Mouse (Mus musculus) ES-Bruce4 (cell line): Measurements from ENCODE around the gene Dnajb3. TPM values are rescaled to one million over a fixed set of nuclear protein-coding genes. Genes with fewer than 3 reads are reported as not detected.

Experiments
- H3K27ac ChIP-seq: 2 replicates; pipeline ENCODE4 v1.5.1; 2012; ENCODE audit warnings: low read length, inconsistent platforms; ENCODE audit not compliant: insufficient read depth
- H3K27me3 ChIP-seq: 2 replicates; pipeline ENCODE4 v1.6.1; 2012; ENCODE audit warnings: mild to moderate bottlenecking, low read length, inconsistent platforms; ENCODE audit not compliant: control insufficient read depth, poor library complexity, insufficient read depth, severe bottlenecking
- H3K36me3 ChIP-seq: 2 replicates; pipeline ENCODE4 v1.6.1; 2012; ENCODE audit warnings: inconsistent platforms, mild to moderate bottlenecking, low read length, moderate library complexity; ENCODE audit not compliant: control insufficient read depth, poor library complexity, insufficient read depth, severe bottlenecking
- H3K4me1 ChIP-seq: one replicate; pipeline ENCODE4 v1.8.1; 2011; ENCODE audit warnings: low read length; ENCODE audit not compliant: control insufficient read depth, insufficient read depth
- H3K4me3 ChIP-seq: 2 replicates; pipeline ENCODE4 v1.5.1; 2011; ENCODE audit warnings: low read depth, mild to moderate bottlenecking, low read length
- H3K9ac ChIP-seq: 2 replicates; pipeline ENCODE4 v1.6.1; 2012; ENCODE audit warnings: low read depth, mild to moderate bottlenecking, inconsistent platforms; ENCODE audit not compliant: poor library complexity, severe bottlenecking
- H3K9me3 ChIP-seq: replicated peaks from 2 replicates; pipeline ENCODE4 v1.6.1; 2012; ENCODE audit warnings: mild to moderate bottlenecking, low read length, inconsistent platforms; ENCODE audit not compliant: control insufficient read depth, poor library complexity, insufficient read depth, severe bottlenecking
- CTCF ChIP-seq: IDR thresholded peaks from one replicate; pipeline ENCODE4 v1.8.1; 2011; ENCODE audit warnings: low read depth, low read length
- EP300 ChIP-seq: IDR thresholded peaks from 2 replicates; pipeline ENCODE4 v1.6.1; 2011; ENCODE audit warnings: low read depth, low read length; ENCODE audit not compliant: insufficient read depth
- POLR2A ChIP-seq: IDR thresholded peaks from one replicate; pipeline ENCODE4 v1.8.1; 2011; ENCODE audit warnings: low read length; ENCODE audit not compliant: insufficient read depth
- polyA plus RNA-seq: library from polyadenylated mRNA; stranded (reverse); fragments of >200 nt; gene quantifications from 2 replicates; pipeline ENCODE4 v1.2.4, GENCODE M21; 2011; ENCODE audit warnings: low read depth; ENCODE audit not compliant: missing spikeins, insufficient read depth, insufficient read length

Dnajb3 gene
- polyA plus RNA-seq, 1 experiment: 1.2 TPM

DNA sequence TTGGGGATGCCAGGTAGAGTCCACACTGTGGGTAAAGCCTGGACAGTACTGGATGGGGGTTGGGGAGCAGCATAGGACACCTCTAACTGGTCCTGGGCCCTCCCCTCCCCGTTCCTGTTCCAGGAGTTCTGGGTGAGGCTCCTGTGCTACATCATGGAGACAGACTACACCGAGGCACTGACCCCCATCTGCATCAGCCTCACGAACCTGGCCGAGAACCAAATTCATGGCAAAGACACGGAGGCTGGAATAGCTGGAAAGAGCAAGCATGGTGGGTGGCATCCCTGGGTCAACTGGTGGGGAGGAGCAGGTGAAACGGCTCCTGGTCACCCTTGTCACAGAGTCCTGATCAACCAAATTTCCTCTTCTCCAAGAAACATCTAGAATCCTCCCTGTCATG is 33.2 kb upstream of the Dnajb3 start:
- Histone ChIP-seq H3K27ac (no peak overlapping the region), H3K9me3 (no peaks in the 10 kb centered on the region), H3K36me3 (no peaks in the 10 kb centered on the region), H3K9ac (no peak overlapping the region), H3K27me3 (no peaks in the 10 kb centered on the region), H3K4me1 (no peaks in the 10 kb centered on the region), H3K4me3 (no peak overlapping the region)
- TF ChIP-seq CTCF (no peak), EP300 (no peak)

DNA sequence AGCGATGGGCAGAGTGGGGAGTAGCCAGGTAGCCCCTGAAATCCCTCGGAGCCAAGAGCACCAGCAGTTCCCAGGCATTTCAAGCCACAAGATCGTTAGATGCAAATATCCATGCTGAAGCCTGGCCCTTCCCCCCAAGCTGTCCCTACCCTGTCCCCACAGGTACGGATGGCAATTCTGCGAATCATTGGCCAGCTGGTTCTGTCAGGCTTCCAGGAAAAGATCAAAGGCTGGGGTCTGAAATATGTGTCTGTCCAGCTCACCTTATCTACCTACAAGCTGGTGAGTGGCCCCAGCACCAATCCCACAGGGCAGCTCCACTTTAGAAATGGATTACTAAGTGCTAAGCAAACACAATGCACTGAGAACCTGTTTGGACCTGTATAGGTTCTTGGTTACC is 31.7 kb upstream of the Dnajb3 start:
- H3K4me1 ChIP-seq: no peaks in the 10 kb centered on the region
- no peak overlapping the region for H3K4me3 ChIP-seq
- H3K9ac ChIP-seq: no peak overlapping the region
- H3K27ac ChIP-seq: no peak overlapping the region
- no peaks in the 10 kb centered on the region for H3K9me3 ChIP-seq
- TF ChIP-seq POLR2A: no peak
- no peak for TF ChIP-seq CTCF
- no peak for TF ChIP-seq EP300
- no peaks in the 10 kb centered on the region for H3K27me3 ChIP-seq
- H3K36me3 ChIP-seq: no peaks in the 10 kb centered on the region

DNA sequence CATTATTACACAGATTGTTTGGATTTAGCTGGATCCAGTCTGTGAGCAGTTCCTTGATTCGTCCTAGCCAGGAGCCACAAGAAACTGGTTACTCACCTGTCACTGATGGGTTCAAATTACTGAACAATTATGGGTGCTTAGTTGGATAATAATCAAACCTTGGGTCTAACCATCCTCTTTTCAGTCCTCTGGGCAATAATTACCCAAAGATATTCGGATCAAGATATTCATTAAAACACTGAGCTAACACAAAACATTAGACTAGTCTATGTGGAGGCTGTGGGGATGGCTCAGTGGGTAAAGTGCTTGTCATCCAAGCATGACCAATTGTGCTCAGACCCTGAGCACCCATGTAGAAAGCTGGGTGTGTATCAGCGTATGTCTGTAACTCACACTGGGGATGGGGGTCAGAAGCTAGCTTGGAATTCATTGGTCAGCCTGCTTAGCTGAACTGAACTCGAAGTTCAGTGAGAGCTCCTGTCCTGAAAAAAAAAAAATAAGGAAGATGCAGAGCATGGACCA is 30.4 kb upstream of the Dnajb3 start:
- Histone ChIP-seq H3K36me3 (no peaks in the 10 kb centered on the region), H3K9me3 (no peaks in the 10 kb centered on the region), H3K4me1 (no peaks in the 10 kb centered on the region), H3K27me3 (no peaks in the 10 kb centered on the region), H3K27ac (no peak overlapping the region), H3K9ac (no peak overlapping the region), H3K4me3 (no peak overlapping the region)
- TF ChIP-seq CTCF (no peak), POLR2A (no peak), EP300 (no peak)

DNA sequence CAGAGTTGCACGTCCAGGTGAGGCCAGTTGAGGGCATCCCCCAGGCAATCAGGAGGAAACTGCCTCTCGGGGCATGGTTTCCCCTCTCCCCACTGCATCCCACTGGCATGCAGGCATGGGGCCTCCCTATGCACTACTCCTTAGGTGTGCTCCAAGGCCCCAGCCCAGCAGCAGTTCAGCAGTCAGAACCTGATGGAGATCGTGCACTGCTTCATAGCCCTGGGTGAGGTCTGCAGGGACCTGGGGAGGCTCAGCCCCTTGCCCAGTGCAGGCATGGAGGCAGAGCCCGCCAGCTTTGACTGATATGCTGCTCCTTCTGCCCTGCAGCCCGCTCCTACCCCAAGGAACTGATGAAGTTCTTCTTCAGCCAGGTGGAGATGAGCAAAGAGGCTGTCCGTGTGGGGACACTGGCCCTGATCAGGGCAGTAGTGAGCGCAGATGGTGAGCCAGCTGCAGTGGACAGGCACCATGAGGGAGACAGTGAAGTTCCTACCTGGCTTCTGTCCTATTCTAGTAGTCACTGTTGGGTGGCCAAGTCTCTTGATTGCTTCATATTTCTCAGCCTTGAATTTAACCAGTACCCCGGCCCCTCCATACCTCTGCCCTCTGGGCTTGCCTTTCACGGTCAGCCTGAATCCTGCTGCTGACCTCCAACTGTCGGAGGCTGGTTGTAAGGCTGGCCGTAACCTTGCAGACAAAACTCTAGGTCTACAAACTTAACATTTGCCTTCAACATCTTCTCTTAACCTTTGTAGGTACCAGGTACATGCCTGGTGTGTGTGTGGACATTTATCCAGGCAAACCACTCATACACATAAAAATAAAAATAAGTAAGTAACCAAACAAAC is 29.7 kb upstream of the Dnajb3 start:
- H3K9ac ChIP-seq: no peak overlapping the region
- no peaks in the 10 kb centered on the region for H3K9me3 ChIP-seq
- H3K27me3 ChIP-seq: no peaks in the 10 kb centered on the region
- H3K36me3 ChIP-seq: no peaks in the 10 kb centered on the region
- H3K27ac ChIP-seq: no peak overlapping the region
- H3K4me3 ChIP-seq: no peak overlapping the region
- H3K4me1 ChIP-seq: no peaks in the 10 kb centered on the region
- no peak for TF ChIP-seq POLR2A
- TF ChIP-seq CTCF: no peak
- TF ChIP-seq EP300: no peak

DNA sequence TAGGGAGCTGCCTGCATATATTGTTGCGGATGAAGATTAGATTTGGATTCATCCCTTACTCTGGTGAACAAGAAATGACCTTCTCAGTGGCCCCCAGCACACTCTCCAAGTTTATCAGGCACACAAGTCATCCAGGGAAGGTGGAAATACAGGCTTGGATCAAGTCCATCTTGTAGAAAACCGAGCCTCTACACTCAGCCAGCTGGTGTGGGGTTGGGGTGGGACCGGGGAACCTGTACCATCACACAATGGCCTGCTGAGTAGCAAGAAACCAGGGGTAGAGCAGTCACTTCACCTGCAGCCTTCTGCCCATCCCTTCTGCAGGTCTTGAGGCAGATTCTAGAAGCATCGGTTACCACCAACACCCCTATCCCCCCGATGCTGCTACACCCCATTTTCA is 29.1 kb upstream of the Dnajb3 start:
- H3K9me3 ChIP-seq: no peaks in the 10 kb centered on the region
- no peak overlapping the region for H3K4me3 ChIP-seq
- no peaks in the 10 kb centered on the region for H3K4me1 ChIP-seq
- H3K36me3 ChIP-seq: no peaks in the 10 kb centered on the region
- H3K27me3 ChIP-seq: no peaks in the 10 kb centered on the region
- TF ChIP-seq POLR2A (no peak), EP300 (no peak), CTCF (no peak)
- no peak overlapping the region for H3K9ac ChIP-seq
- H3K27ac ChIP-seq: no peak overlapping the region

DNA sequence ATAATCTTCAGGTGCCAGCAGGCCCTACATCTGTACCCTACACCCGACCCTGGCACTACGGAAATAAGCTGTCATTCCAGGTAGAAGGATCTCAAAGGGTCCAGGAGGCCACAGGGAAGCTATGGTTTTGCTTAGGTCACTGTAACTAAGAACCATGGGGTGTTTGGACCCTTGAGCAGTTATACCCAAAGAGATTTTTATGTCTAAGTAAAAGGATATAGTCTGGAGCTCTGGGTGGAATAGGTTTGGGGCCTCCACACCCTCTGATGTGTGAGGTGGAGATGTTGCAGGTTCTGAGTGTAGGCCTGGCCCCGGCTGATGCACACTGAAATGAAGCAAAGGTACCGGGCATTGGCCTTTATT is 28.6 kb upstream of the Dnajb3 start:
- Histone ChIP-seq H3K27me3 (no peaks in the 10 kb centered on the region), H3K9me3 (no peaks in the 10 kb centered on the region), H3K36me3 (no peaks in the 10 kb centered on the region), H3K27ac (no peak overlapping the region), H3K4me3 (no peak overlapping the region), H3K9ac (no peak overlapping the region), H3K4me1 (no peaks in the 10 kb centered on the region)
- no peak for TF ChIP-seq CTCF
- TF ChIP-seq EP300: no peak
- TF ChIP-seq POLR2A: no peak
